Mouse (Mus musculus) small intestine, adult 2 months (tissue): Measurements from ENCODE around the gene Kif1a. TPM values are rescaled to one million over a fixed set of nuclear protein-coding genes. Genes with fewer than 3 reads are reported as not detected.

ENCODE experiments used
- H3K27ac ChIP-seq: fragments of 200-500 bp; 2 replicates; pipeline ENCODE4 v1.5.1; 2012; ENCODE audit warnings: low read depth, low read length, control low read depth, inconsistent platforms; ENCODE audit not compliant: insufficient read depth
- H3K27me3 ChIP-seq: fragments of 200-500 bp; 2 replicates; pipeline ENCODE4 v1.6.1; 2012; ENCODE audit warnings: mild to moderate bottlenecking, moderate library complexity, low read length, inconsistent platforms; ENCODE audit not compliant: control insufficient read depth, insufficient read depth
- H3K36me3 ChIP-seq: fragments of 200-500 bp; 2 replicates; pipeline ENCODE4 v1.6.1; 2012; ENCODE audit warnings: mild to moderate bottlenecking, low read length, control low read depth, inconsistent platforms; ENCODE audit not compliant: control insufficient read depth, insufficient read depth
- H3K4me1 ChIP-seq: fragments of 200-500 bp; 2 replicates; pipeline ENCODE4 v1.6.1; 2012; ENCODE audit warnings: low read length, inconsistent platforms, mixed read lengths; ENCODE audit not compliant: control insufficient read depth, insufficient read depth, insufficient read length
- H3K4me3 ChIP-seq: fragments of 200-500 bp; 2 replicates; pipeline ENCODE4 v1.5.1; 2012; ENCODE audit warnings: low read depth, mild to moderate bottlenecking, control low read depth, inconsistent platforms, low read length, moderate library complexity
- CTCF ChIP-seq: fragments of 200-500 bp; IDR thresholded peaks from 2 replicates; pipeline ENCODE4 v1.5.1; 2012; ENCODE audit warnings: low read depth, mild to moderate bottlenecking, control low read depth, inconsistent platforms, low read length, moderate library complexity, mixed read lengths; ENCODE audit not compliant: insufficient replicate concordance, insufficient read length; ENCODE audit errors: extremely low read depth
- POLR2A ChIP-seq: fragments of 200-500 bp; IDR thresholded peaks from 2 replicates; pipeline ENCODE4 v1.6.1; 2012; ENCODE audit warnings: low read depth, mild to moderate bottlenecking, control low read depth, inconsistent platforms, low read length, moderate library complexity
- WGBS: fragments of 180-500 bp; shearing (Covaris S2); methylation state at CpG from one replicate; pipeline ENCODE4 v1.1.7; 2018; 5-methylcytosine and 5-hydroxymethylcytosine counted together
- polyA plus RNA-seq: library from polyadenylated mRNA; depleted of rRNA; stranded (reverse); fragments of >200 nt; gene quantifications from 2 replicates; pipeline ENCODE4 v1.2.3, GENCODE M21; 2012

Kif1a gene
- polyA plus RNA-seq, 1 experiment = 2.0 TPM

DNA sequence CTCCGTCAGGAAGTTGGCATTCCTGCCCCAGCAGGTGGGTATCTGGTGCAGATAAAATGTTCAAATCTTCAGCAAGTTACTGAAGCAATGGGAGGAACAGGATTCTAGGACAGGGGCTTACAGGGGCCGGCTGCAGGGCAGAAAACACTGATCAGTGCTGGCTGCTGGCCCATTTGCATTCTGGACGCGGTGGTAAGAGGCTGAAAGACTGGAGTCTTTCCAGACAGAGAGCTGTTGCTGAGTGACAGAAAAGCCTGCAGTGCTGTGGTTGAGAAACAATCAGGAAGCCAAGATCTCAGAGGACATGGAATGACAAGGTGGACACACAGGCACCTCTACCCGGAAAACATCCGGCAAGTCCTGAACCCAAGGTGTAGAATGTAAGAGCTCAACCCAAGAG lies 16.6 kb downstream of the Kif1a start:
- no peaks in the 10 kb centered on the region for H3K27me3 ChIP-seq
- H3K4me1 ChIP-seq = no peaks in the 10 kb centered on the region
- no peak overlapping the region for H3K27ac ChIP-seq
- no peaks in the 10 kb centered on the region for H3K36me3 ChIP-seq
- no peak for TF ChIP-seq POLR2A
- no peak for TF ChIP-seq CTCF
- WGBS = 73% methylated on average over 6 of the region's 6 CpGs
- H3K4me3 ChIP-seq = no peak overlapping the region

DNA sequence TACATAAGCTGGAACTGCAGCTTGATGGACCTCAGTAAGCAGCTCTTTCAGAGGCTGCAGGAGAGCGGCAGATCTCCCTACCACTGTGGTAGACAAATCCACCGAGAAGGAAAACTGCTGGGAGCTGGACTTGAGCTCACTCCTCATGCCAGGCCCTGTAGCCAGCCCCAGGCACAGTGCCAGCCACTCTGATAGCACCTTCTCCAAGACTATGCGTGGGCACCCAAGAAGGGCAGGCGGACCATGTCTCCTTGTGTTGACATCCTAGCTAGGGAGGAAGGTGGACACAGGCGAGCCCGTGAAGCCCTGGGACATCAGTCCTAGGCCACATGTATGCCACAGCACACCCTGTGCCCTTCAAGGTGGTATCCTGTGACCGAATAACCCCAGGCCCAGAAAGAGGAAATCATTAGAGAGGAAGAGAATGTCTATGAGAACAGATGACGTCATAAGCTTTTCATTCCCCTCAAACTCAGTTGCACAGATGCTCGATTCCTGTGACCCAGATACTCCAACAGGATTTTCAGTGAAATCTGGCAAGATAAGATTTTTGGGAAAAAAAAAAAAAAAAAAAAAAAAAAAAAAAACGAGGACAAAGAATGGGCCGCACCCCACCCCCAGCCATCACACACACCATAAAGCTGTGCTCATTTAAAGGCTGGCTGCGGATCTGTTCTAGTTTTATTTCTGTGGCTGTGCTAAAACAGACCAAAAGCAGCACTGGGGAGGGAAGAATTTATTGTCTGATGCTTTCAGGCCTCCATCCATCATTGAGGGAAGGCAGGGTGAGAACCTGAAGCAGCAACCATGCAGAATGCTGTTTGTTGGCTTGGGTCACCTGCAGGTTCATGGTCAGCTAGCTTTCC lies 18.1 kb downstream of the Kif1a start:
- TF ChIP-seq CTCF = no peak
- no peak for TF ChIP-seq POLR2A
- H3K27me3 ChIP-seq = no peaks in the 10 kb centered on the region
- H3K27ac ChIP-seq = no peak overlapping the region
- H3K4me1 ChIP-seq = no peaks in the 10 kb centered on the region
- WGBS = 74% methylated on average over 12 of the region's 12 CpGs
- H3K4me3 ChIP-seq = no peak overlapping the region
- H3K36me3 ChIP-seq = no peaks in the 10 kb centered on the region

- no peak for TF ChIP-seq POLR2A
- TF ChIP-seq CTCF = no peak
- no peak overlapping the region for H3K4me3 ChIP-seq
- H3K27ac ChIP-seq = no peak overlapping the region
- H3K36me3 ChIP-seq = no peaks in the 10 kb centered on the region
- H3K4me1 ChIP-seq = no peaks in the 10 kb centered on the region
- 83% methylated on average over 8 of the region's 8 CpGs for WGBS
- no peaks in the 10 kb centered on the region for H3K27me3 ChIP-seq
These were observed 19.6 kb downstream of the Kif1a start for GRCm38 (mm10) chr1:93082121-93082520.

GRCm38 (mm10) chr1:93080930-93081589 lies 20.7 kb downstream of the Kif1a start:
- H3K27ac ChIP-seq = no peak overlapping the region
- no peak for TF ChIP-seq POLR2A
- TF ChIP-seq CTCF = peak; percentile 70; the same call in 1 of the 2 replicates
- H3K4me3 ChIP-seq = no peak overlapping the region
- WGBS = 50% methylated on average over 3 of the region's 3 CpGs
- H3K36me3 ChIP-seq = no peaks in the 10 kb centered on the region
- no peaks in the 10 kb centered on the region for H3K27me3 ChIP-seq
- H3K4me1 ChIP-seq = no peaks in the 10 kb centered on the region

DNA sequence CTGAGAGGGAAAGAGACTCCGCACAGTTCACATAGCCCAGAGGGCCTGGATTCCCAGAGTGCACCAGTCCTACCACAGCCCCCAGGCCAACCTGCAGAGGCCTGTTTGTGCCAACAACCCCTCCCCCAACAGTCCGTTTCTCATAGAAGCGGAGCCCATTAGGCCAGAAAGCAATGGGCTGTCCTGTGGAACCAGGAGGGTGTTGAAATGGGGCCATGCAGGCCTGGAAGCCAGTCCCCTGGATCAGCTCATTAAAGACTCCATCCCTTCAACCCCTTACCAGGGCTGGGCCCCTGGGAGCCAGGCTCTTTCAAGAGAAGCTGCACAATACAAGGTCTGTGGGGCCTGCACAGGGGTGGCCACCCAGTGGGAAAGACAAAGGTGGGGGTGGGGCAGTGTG lies 22.1 kb downstream of the Kif1a start:
- no peak overlapping the region for H3K27ac ChIP-seq
- H3K4me3 ChIP-seq = no peak overlapping the region
- no peaks in the 10 kb centered on the region for H3K27me3 ChIP-seq
- WGBS = 90% methylated on average over 3 of the region's 3 CpGs
- no peaks in the 10 kb centered on the region for H3K4me1 ChIP-seq
- no peak for TF ChIP-seq CTCF
- no peak for TF ChIP-seq POLR2A
- no peaks in the 10 kb centered on the region for H3K36me3 ChIP-seq

DNA sequence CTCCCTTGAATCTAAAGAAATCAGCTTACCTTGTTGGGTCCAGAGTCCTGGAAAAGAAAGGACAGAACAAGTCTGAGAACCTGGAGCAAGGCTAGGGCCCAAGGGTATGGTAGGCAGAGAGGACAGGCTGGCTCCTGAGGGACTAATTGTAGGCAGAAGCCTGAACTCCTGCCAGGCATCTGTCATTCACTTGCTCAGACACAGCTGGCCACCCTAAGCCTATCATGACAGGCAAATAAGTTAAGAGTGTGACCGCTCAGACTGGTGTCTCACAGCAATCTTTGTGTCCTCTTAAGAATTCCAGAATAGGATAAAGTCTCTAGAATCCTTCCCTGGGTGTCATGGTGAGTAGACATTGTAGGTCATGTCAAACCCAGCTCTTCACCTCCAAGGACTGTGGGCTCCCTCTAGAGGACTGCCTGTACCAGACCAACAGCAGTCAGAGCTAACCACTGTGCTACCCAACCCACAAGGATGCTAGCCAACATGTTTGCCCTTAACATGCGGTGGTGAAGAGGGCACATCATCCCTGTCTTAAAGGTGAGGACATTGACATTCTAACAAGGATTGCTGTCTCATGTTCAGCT lies 29.4 kb downstream of the Kif1a start:
- Histone ChIP-seq H3K4me3 (no peak overlapping the region), H3K27me3 (no peaks in the 10 kb centered on the region), H3K27ac (no peak overlapping the region), H3K4me1 (no peaks in the 10 kb centered on the region), H3K36me3 (no peaks in the 10 kb centered on the region)
- 77% methylated on average over 2 of the region's 2 CpGs for WGBS
- TF ChIP-seq POLR2A (no peak), CTCF (peak; percentile 10; the same call in 1 of the 2 replicates)

DNA sequence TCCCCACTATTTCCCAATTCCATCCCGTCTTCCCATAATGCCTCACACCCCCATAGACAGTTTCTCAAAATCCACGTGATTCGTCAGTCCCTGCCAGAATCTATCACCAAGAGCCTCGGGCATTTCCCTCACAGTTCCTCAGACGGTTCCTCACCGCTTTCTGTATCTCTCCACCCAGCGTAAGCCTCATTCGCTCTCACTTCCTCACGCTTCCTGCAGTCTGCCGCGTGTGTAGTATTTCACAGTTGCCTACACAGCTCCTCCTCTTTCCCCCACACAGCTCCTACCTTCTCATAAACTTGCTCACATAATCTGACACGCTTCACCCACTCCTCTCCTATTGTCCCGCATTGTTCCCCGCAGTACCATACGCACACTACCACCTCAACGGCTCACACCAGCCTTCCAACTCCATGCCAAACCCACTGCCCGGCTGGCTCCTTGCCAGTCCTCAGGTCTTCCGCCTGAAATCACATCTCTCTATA lies 30.2 kb downstream of the Kif1a start:
- H3K36me3 ChIP-seq = no peaks in the 10 kb centered on the region
- no peak for TF ChIP-seq CTCF
- no peak for TF ChIP-seq POLR2A
- no peaks in the 10 kb centered on the region for H3K4me1 ChIP-seq
- H3K27ac ChIP-seq = no peak overlapping the region; the same call in 1 of the 2 replicates
- H3K4me3 ChIP-seq = no peak overlapping the region
- WGBS = 69% methylated on average over 18 of the region's 18 CpGs
- no peaks in the 10 kb centered on the region for H3K27me3 ChIP-seq
